Mouse (Mus musculus): ENCODE results near the gene Ltbp2. TPM values are rescaled to one million over a fixed set of nuclear protein-coding genes. Genes with fewer than 3 reads are reported as not detected.

Gene Ltbp2
- total and polyA plus RNA-seq, 3 experiments: 0.99 to 5.6 (median 2.3) TPM

DNA sequence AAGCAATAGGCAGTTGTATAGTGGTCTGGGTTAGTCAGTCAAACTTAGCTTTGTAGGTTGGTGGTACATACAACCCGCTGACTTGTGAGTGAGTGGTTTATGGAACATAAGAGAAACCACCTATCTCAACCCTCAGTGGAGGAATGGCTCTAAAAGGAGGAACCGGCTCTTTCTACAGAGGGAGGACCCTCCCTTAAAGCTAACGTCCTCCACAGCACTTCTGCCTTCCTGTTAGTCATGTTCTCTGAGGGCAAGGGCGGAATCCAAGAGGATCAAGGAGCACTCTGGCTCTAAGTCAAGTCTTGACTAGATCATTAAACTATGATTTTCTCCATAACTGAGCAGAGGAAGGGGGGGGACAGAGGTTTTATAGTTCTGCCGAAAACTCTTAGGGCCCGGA, 108.8 kb downstream of the Ltbp2 start:
- H3K9ac ChIP-seq (ENCODE audit: low read depth, low read length): no peak overlapping the region
- TF ChIP-seq POLR2A (IDR thresholded peaks at IDR 0.05; ENCODE audit: insufficient read depth, low read depth, low read length): no peak
- no peak for DNase-seq
- no peak overlapping the region for H3K27ac ChIP-seq
- no peaks in the 10 kb centered on the region for H3K79me2 ChIP-seq (replicated peaks; ENCODE audit: control insufficient read depth, insufficient read depth, low read length)
- H3K27me3 ChIP-seq (ENCODE audit: control insufficient read depth, insufficient read depth, low read length): no peaks in the 10 kb centered on the region
- WGBS: 58% methylated on average over 6 of the region's 6 CpGs
- intact Hi-C loops (cut with DNase I): loop anchor here (10.0 kb wide), 1 partner anchor 313 kb away; the partner anchor contains the start of genes Aldh6a1 and Lin52
- no peaks in the 10 kb centered on the region; the same call in 1 of the 2 replicates for H3K4me1 ChIP-seq (ENCODE audit: control insufficient read depth, insufficient read depth, low read length)
- no peak overlapping the region for H3K4me3 ChIP-seq
- H3K36me3 ChIP-seq (ENCODE audit: control insufficient read depth, insufficient read depth, low read length): no peaks in the 10 kb centered on the region

DNA sequence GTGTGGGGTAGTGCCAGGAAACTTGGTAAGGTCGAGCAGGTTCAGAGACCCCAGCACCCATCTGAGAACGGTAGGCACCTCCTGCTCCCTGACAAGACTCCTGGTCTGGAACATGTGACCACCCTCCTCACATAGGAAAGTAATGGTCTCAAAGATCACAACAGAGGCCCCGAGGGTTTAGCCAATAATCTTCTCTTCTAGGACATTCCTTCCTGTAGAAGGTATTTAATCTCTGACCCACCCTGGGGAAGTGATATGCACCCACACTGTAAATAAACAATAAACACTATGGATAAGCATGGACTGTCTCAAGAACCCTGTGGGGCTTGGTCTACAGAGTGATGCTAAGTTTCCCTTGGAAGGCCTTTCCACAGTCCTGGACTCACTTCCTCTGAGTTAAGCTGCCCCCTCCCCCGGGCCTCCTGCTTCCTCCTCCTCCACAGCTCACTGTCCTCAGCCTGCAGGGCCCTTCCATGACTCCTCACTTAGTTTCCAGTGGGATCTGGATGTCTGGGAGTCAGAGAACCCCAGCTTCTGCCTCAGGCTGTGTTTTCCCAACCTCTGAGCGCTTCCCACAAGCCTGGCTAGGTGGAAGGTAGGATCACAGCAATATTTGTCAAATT, 110.1 kb downstream of the Ltbp2 start:
- no peaks in the 10 kb centered on the region for H3K36me3 ChIP-seq (ENCODE audit: control insufficient read depth, insufficient read depth, low read length)
- no peak for DNase-seq
- intact Hi-C loops (cut with DNase I): loop anchor here (10.0 kb wide), 1 partner anchor 311 kb away; the partner anchor contains the start of genes Aldh6a1 and Lin52
- H3K27ac ChIP-seq: no peak overlapping the region
- H3K4me1 ChIP-seq (ENCODE audit: control insufficient read depth, insufficient read depth, low read length): no peaks in the 10 kb centered on the region; the same call in 1 of the 2 replicates
- no peaks in the 10 kb centered on the region for H3K79me2 ChIP-seq (replicated peaks; ENCODE audit: control insufficient read depth, insufficient read depth, low read length)
- 57% methylated on average over 5 of the region's 5 CpGs for WGBS
- H3K27me3 ChIP-seq (ENCODE audit: control insufficient read depth, insufficient read depth, low read length): no peaks in the 10 kb centered on the region
- no peak for TF ChIP-seq EP300 (IDR thresholded peaks at IDR 0.05; ENCODE audit: insufficient read depth, low read depth, low read length)
- TF ChIP-seq POLR2A (IDR thresholded peaks at IDR 0.05; ENCODE audit: insufficient read depth, low read depth, low read length): no peak
- no peak overlapping the region for H3K9ac ChIP-seq (ENCODE audit: low read depth, low read length)
- no peak overlapping the region for H3K4me3 ChIP-seq

DNA sequence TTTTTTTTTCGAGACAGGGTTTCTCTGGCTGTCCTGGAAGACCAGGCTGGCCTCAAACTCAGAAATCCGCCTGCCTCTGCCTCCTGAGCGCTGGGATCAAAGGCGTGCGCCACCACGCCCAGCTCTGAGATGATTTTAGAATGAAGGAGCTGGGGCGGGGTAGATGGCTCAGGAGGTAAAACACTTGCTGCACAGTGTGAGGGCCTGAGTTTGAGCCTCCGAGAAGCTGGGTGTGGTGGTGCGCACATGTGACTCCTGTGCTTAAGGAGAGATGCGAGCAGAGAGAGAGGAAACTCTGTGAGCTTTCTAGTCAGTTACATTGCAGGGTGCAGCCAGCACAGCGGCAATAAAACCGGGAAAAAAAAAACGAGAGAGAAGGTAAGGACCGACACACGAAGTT, 110.8 kb downstream of the Ltbp2 start:
- 84% methylated on average over 15 of the region's 15 CpGs for WGBS
- TF ChIP-seq EP300 (IDR thresholded peaks at IDR 0.05; ENCODE audit: insufficient read depth, low read depth, low read length) (no peak), CTCF (IDR thresholded peaks at IDR 0.05) (no peak), POLR2A (IDR thresholded peaks at IDR 0.05; ENCODE audit: insufficient read depth, low read depth, low read length) (no peak)
- Histone ChIP-seq H3K36me3 (ENCODE audit: control insufficient read depth, insufficient read depth, low read length) (no peaks in the 10 kb centered on the region), H3K27me3 (ENCODE audit: control insufficient read depth, insufficient read depth, low read length) (no peaks in the 10 kb centered on the region), H3K79me2 (replicated peaks; ENCODE audit: control insufficient read depth, insufficient read depth, low read length) (no peaks in the 10 kb centered on the region), H3K9ac (ENCODE audit: low read depth, low read length) (no peak overlapping the region), H3K4me1 (ENCODE audit: control insufficient read depth, insufficient read depth, low read length) (no peaks in the 10 kb centered on the region; the same call in 1 of the 2 replicates), H3K27ac (no peak overlapping the region), H3K4me3 (no peak overlapping the region)
- no peak for DNase-seq
- intact Hi-C loops (cut with DNase I): loop anchor here (10.0 kb wide), 1 partner anchor 311 kb away; the partner anchor contains the start of genes Aldh6a1 and Lin52

DNA sequence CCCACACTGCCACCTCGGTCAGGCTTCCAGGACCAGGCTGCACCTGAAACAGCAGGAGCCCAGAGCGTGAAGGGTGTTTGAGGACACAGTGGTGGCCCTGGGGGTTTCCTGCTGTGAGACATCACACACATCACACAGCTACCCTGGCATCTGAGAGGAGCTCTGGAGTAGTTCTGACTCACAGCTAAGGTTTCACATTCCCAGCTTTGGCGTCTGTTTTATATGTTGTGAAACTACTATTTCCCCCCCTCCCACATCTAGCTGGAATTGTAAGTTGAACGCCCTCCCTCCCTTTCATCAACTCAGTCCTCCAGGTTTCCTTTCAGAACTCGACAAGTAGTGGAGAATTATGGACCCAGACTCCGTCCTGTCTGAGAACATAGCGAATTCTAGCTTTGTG, 111.6 kb downstream of the Ltbp2 start:
- DNase-seq: no peak
- Histone ChIP-seq H3K4me3 (no peak overlapping the region), H3K9ac (ENCODE audit: low read depth, low read length) (no peak overlapping the region), H3K79me2 (replicated peaks; ENCODE audit: control insufficient read depth, insufficient read depth, low read length) (no peaks in the 10 kb centered on the region), H3K27me3 (ENCODE audit: control insufficient read depth, insufficient read depth, low read length) (no peaks in the 10 kb centered on the region), H3K36me3 (ENCODE audit: control insufficient read depth, insufficient read depth, low read length) (no peaks in the 10 kb centered on the region), H3K4me1 (ENCODE audit: control insufficient read depth, insufficient read depth, low read length) (no peaks in the 10 kb centered on the region; the same call in 1 of the 2 replicates), H3K27ac (no peak overlapping the region)
- TF ChIP-seq EP300 (IDR thresholded peaks at IDR 0.05; ENCODE audit: insufficient read depth, low read depth, low read length) (no peak), POLR2A (IDR thresholded peaks at IDR 0.05; ENCODE audit: insufficient read depth, low read depth, low read length) (no peak), CTCF (IDR thresholded peaks at IDR 0.05) (no peak)
- intact Hi-C loops (cut with DNase I): loop anchor here (10.0 kb wide), 1 partner anchor 310 kb away; the partner anchor contains the start of genes Aldh6a1 and Lin52
- 77% methylated on average over 7 of the region's 7 CpGs for WGBS

DNA sequence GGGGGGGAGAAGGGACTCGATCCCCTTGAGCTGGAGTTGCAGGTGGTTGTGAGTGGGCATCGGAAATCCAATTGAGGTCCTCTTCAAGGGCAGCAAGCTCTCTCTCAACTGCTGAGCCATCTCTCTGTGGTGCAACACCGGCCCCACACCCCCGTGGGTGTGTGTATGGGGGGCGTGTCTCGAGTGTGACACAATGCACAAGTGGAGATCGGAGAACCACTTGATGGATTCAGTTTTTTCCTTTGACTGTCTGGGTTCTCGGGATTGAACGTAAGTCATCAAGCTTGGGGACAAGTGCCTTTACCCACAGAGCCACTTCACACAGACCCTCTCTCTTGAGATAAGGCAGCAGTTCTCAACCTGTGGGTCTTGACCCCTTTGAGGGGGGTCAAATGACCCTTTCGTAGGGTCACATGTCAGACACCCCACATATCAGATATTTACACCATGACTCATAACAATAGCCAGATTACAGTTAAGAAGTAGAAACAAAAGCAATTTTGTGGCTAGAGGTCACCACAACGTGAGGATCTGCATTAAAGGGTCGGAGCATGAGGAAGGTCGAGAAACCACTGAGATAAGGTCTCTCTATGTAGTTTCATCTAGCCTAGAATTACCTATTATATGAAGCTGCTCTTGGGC, 112.6 kb downstream of the Ltbp2 start:
- H3K9ac ChIP-seq (ENCODE audit: low read depth, low read length): no peak overlapping the region
- intact Hi-C loops (cut with DNase I): loop anchor here (10.0 kb wide), 1 partner anchor 309 kb away; the partner anchor contains the start of genes Aldh6a1 and Lin52
- no peak for DNase-seq
- no peak overlapping the region for H3K4me3 ChIP-seq
- 77% methylated on average over 13 of the region's 13 CpGs for WGBS
- no peak overlapping the region for H3K27ac ChIP-seq
- H3K4me1 ChIP-seq (ENCODE audit: control insufficient read depth, insufficient read depth, low read length): no peaks in the 10 kb centered on the region; the same call in 1 of the 2 replicates
- no peaks in the 10 kb centered on the region for H3K79me2 ChIP-seq (replicated peaks; ENCODE audit: control insufficient read depth, insufficient read depth, low read length)
- H3K36me3 ChIP-seq (ENCODE audit: control insufficient read depth, insufficient read depth, low read length): no peaks in the 10 kb centered on the region
- H3K27me3 ChIP-seq (ENCODE audit: control insufficient read depth, insufficient read depth, low read length): no peaks in the 10 kb centered on the region
- no peak for TF ChIP-seq POLR2A (IDR thresholded peaks at IDR 0.05; ENCODE audit: insufficient read depth, low read depth, low read length)
- no peak for TF ChIP-seq EP300 (IDR thresholded peaks at IDR 0.05; ENCODE audit: insufficient read depth, low read depth, low read length)
- TF ChIP-seq CTCF (IDR thresholded peaks at IDR 0.05): no peak

DNA sequence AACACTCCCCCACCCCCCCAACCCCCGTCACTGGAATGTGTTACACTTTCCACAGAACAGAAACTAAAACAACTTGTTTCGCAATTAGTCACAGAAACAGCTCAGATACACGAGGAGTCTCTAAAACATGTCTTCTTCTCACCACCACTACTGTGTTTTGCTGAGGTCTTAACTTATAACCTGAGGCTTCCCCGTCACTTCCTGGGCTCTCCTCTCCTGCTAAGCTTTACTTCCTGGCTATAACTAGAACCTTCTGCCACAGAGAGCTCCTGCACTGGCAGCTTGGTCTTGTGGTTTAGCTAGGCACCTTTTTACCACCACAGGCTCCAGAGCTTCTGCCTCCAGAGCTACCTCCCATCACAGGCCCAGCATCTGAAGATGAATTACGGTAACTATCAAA, 113.8 kb downstream of the Ltbp2 start:
- intact Hi-C loops (cut with DNase I): loop anchor here (10.0 kb wide), 1 partner anchor 308 kb away; the partner anchor contains the start of genes Aldh6a1 and Lin52
- TF ChIP-seq POLR2A (IDR thresholded peaks at IDR 0.05; ENCODE audit: insufficient read depth, low read depth, low read length) (no peak), EP300 (IDR thresholded peaks at IDR 0.05; ENCODE audit: insufficient read depth, low read depth, low read length) (no peak), CTCF (IDR thresholded peaks at IDR 0.05) (no peak)
- Histone ChIP-seq H3K27me3 (ENCODE audit: control insufficient read depth, insufficient read depth, low read length) (no peaks in the 10 kb centered on the region), H3K4me3 (no peak overlapping the region), H3K79me2 (replicated peaks; ENCODE audit: control insufficient read depth, insufficient read depth, low read length) (no peaks in the 10 kb centered on the region), H3K9ac (ENCODE audit: low read depth, low read length) (no peak overlapping the region), H3K27ac (no peak overlapping the region), H3K4me1 (ENCODE audit: control insufficient read depth, insufficient read depth, low read length) (no peaks in the 10 kb centered on the region; the same call in 1 of the 2 replicates), H3K36me3 (ENCODE audit: control insufficient read depth, insufficient read depth, low read length) (no peaks in the 10 kb centered on the region)
- no peak for DNase-seq
- 76% methylated on average over 5 of the region's 5 CpGs for WGBS

Data from heart, adult 2 months (tissue).